Mouse (Mus musculus): ENCODE data around the gene Pm20d1.

GRCm38 (mm10) chr1:131823563-131823962, 26.4 kb downstream of the Pm20d1 start:
- no peak for TF ChIP-seq POLR2A (IDR thresholded peaks at IDR 0.05; ENCODE audit: borderline replicate concordance, extremely low read depth, low read depth, low read length)
- TF ChIP-seq CTCF (IDR thresholded peaks at IDR 0.05; ENCODE audit: insufficient read depth, low read length): no peak
